Mouse (Mus musculus) cerebellum, adult (tissue): ENCODE data around the gene Zfp319.

Experiments
- ATAC-seq: cut with Nextera tagmentation; 2 replicates; pipeline ENCODE4 v1.9.2; 2017; ENCODE audit warnings: mild to moderate bottlenecking, moderate library complexity, mixed read lengths; ENCODE audit not compliant: insufficient number of reproducible peaks, low FRiP score, low TSS enrichment

The Zfp319 gene

DNA sequence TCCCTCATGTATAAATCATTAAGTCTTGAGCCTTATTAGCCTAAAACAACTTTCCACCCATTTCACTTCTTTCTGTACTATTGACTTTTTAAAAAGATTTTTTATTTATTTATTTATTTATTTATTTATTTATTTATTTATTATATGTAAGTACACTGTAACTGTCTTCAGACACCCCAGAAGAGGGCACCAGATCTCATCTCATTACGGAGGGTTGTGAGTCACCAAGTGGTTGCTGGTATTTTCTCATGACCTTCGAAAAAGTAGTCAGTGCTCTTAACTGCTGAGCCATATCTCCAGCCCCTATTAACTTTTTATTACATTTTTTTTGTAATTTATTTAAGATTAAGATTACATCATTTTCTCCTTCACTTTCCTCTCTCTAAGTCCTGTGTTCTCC is 17.0 kb downstream of the Zfp319 start:
- no peak for ATAC-seq

DNA sequence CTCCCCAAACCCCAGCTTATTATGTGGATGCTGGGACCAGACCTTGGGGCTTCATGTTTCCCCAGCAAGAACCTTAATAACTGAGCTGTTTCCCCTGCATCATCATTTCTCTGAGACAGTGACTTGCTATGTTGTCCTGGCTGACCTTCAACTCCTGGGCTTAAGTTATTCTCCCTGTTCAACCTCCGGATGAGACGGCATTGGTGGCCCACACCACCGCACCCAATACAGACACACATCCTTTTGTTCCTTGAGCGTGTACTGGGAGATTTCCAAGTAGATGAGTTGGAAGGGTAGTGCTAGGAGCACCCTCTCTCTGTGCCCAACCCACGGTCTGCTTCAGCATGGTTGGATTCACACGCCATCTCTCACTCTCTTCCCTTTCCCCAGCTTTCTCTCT is 17.9 kb downstream of the Zfp319 start:
- no peak for ATAC-seq

DNA sequence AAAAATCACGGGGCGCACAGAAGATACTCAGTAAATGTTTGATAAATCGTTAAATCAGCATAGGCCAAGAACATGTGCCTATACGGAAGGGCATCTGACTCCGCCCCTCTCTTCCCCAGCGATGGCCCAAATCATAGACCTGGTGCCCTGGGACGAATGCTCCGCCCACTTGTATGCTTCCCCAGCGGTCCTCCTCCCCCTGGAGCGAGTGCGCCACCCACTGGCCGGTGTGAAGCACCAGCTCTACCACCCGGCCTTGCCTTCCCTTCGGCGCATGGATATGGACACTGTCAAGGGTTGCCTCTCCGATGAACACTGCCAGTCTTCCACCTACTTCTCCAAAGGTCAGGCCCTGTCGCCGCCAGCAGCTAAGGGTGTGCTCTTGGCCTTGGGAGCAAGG is 18.9 kb downstream of the Zfp319 start:
- ATAC-seq = no peak

DNA sequence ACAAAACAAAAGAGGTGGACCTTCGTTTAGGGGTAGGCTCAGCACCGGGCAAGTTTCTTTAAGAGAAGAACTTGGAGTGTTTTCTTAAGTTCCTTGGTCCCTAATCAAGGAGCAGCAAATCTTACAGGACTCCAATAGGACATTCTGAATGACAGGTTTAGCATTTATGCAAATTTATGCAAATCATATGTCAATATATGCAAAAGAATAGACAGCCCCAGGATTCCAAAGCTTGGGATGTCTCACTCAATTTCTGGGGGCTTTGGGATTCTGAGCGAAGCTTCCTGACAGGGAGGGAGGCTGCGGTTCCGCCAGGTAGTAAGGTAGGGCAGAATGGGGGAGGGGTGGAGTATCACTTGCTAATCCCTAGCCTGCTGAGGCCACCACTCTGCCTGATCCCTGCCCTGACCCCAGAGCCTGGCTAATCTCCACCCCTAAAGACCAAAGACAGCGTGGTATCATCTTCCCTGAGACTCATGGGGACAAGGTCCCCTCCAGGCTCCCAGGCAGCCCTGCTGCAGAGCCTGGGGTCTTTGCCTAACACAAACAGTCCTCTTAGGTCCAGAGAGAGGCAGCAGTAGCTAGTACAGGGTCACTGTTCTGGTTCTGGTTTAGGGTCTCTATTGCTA is 21.3 kb downstream of the Zfp319 start, which contains the start of gene Tepp:
Gene Tepp (plus strand): TSS at position 225 of the 629 bp plus-strand sequence.
- no peak for ATAC-seq

DNA sequence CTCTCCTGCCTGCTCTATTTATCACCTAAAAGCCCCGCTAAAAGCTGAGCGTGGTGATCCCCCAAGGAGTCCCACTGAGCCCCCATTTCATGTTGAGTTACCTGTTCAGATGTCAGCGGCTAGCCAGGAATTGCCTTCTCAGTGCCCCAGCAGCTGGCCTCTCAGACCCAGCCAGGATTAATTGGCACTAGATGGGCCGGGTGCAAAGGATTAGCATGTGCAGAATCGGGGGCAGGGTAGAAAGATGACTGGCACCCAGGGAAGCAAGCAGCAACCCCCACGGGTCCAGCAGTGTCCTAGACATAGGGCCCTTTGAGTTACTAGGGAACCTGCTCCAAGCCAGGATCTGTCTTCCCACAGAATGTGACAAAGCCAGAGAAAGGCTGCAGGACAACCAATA is 25.3 kb downstream of the Zfp319 start, which contains the start of gene Cngb1:
Gene Cngb1 (minus strand): TSS at position 155 of the 400 bp plus-strand sequence.
- no peak for ATAC-seq

DNA sequence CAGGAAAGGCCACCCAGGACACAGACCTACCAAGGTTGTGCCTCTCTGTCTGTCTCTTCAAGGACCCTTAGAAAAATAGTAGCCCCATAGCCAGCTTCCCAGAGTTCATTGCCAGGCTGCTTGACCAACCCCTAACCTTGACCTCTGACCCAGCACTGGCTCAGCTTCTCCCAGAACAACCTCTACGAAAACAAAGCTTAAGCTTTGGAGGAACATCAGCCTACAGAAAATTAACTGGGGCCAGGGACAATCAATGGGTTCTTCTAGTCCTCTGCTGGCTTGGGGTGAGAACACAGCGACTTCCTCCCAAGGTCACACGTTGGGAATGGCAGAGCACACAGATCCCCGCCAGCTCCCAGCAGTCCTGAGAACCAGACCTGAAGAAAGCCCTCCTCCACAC is 26.2 kb downstream of the Zfp319 start:
- ATAC-seq = no peak

DNA sequence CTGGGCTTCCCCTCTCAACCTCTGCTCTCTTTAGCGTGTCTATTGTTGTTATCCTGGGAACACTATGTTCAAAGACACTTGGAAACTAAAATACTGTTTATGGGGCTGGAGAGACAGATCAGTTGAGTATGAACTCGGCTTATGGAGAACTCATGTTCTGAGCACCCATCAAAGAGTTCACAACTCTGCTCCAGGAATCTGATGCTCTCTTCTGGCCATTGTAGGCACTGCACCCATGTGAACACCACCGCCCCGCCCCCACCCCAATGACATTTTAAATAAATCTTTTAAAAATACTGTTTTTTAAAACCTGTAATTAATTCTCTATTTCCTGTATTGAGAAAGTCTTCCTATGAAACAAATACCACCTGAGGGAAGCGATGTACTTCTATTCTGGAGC is 29.3 kb downstream of the Zfp319 start:
- no peak for ATAC-seq

DNA sequence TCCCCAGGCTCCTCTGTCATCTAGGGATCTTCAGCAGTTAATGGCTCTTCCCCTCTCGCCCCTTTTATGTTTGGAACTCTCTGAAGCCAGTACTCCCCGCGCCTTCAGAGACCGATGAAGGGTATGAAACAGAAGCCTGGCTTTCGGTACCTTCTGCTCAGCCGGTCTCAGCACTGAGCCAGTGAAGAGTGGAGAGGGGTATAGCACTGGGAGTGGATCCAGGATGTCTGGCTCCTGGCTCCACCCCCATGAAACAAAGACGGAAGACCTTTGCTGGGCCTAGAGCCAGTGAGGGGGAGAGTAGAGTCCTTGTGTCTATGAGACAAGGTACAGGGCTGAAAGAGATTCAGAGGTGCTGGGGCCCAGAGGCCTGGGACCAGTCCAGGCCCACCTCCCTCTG is 37.9 kb downstream of the Zfp319 start:
- ATAC-seq = no peak

DNA sequence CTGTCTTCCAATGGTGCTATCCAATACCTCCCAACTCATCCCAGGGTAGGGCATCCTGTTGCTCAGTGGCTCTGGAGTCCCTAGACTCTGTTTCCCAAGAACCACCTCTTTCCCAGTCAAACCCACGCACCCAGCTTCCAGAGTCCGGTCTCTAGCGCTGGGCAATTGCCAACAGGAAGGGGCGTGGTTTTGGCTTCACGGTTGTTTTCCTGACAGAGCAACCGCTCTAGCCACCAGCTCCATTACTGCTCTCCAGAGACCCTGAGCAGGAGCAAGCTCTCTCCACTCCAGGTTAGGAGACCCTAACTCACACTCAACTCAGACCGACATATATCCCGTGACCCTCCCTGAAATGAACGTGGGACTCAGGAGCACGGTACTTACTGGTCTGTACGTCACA is 38.6 kb downstream of the Zfp319 start:
- no peak for ATAC-seq

DNA sequence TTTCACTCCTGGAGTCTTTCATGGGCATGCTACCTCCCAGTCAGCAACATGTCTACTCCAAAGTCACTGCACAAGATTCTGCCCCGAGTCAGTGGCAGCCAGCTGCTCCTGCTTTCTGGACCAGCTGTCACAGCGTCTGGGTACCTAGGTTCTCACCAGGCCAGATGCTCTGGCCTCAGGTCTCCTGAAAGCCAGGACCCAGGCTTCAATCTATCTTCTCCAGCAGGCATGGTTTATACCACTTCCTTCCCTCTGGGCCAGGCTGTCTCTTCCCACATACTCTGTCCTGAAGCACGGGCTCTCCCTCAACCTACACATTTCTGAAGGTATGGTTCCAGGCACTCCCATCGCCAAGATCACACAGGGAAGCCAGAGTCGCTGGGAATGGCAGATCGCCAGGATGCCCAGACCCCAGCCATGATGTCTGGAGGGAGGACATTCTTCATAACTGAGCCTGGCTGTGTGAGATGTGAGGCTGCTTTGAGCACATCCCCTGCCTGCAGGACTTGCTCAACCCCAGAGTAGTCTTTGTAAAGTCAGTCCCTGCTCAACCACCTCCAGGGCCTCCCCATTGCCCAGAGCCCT is 42.6 kb downstream of the Zfp319 start:
- no peak for ATAC-seq

DNA sequence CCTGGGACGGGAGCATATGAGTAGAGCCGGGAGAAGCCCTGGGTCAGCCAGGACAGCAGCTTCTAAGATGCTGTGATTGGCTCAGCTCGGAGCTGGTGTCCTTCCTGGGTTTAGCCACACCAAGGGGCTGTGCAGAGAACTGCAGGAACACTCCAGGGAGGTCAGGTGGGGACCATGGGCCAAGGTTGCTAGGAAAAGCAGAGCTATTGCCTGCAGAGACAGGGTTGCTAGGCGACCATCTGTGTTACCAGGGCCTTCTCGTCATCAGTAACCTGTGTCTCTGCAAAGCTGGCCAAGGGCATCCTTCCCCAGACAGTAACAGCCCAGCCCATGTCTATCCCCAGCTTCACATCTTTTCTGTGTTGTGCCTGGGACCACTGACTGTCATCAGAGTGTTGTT is 50.3 kb downstream of the Zfp319 start:
- no peak for ATAC-seq
